Mouse (Mus musculus) pancreas, adult 10 weeks (tissue): ENCODE data around the gene Bsg. TPM values are rescaled to one million over a fixed set of nuclear protein-coding genes. Genes with fewer than 3 reads are reported as not detected.

ENCODE experiments used
- polyA plus RNA-seq: library from polyadenylated mRNA; stranded (reverse); fragments of 350-450 nt; fragmentation: Illumina TruSeq; extraction: RNeasy Lipid Tissue Mini Kit (QIAGEN cat#74804); gene quantifications from one replicate; pipeline ENCODE4 v1.2.3, GENCODE M21; 2015; ENCODE audit warnings: low read depth, low replicate concordance; ENCODE audit not compliant: insufficient read depth

Bsg gene
- 168 TPM for polyA plus RNA-seq

DNA sequence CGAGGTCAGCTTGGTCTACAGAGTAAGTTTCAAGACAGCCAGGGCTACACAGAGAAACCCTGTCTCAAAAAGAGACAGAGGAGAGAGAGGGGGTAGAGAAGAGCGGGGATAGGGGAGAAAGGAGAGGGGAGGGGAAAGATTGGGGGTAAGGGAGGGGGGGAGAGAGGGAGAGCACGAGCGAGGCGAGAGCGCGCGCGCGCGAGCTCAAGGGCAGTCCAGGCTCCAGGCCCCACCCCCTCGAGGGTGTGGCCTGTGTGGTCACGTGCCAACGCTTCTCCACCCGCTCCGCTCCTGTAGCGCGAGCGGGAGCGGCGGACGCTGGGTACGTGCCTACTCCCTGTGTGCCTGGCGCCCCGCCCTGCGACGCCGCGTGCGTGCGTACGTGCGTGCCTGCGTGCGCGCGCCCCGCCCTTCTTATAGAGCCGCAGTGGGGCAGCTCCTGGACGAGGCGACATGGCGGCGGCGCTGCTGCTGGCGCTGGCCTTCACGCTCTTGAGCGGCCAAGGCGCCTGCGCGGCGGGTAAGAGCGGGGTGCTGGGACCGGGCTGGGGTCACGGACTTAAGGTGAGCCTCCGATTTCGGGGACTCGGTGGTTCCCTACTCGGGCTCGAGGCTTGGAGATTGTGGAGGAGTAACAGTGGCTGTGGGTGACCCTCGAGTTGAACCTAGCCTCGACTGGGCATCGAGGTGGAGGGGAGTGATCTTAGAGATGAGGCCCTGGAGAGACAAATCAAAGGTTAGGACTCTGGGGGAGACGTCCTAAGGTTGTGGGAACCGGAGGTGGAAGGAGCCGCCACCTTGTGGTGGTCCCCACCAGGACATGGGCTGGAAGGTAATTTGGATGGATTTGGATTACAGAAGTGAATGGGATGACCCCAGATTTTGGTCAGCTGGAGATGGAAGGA lies at the start of gene Bsg:
Gene Bsg (plus strand): TSS at position 427 of the 905 bp plus-strand sequence.

DNA sequence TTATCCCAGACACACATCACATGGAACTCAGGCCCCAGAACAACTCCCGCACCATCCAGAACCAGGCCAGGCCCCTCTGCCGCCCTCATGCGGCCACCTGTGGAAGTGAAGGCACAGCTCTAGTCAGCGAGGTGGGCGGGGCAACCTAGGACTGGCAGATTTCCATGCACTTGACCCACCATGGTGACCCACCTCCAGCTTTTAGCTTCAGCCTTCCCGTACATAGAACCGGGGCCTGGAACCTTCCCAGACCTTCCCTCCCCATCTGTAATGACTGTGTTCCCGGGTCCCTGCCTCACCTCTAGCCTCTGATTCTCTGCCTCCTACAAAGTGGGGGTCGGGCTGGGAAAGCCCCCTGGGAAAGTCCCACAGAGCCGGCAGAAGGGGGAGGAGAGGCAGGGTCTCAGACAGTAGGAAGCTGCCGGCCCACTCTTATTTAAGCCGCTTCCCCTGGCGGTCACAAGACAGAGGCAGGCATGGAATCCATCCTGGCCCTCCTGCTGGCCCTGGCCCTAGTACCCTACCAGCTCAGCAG lies 40.1 kb upstream of the Bsg start, which contains the start of gene Madcam1:
Gene Madcam1 (plus strand): TSS at position 429 of the 535 bp plus-strand sequence.

DNA sequence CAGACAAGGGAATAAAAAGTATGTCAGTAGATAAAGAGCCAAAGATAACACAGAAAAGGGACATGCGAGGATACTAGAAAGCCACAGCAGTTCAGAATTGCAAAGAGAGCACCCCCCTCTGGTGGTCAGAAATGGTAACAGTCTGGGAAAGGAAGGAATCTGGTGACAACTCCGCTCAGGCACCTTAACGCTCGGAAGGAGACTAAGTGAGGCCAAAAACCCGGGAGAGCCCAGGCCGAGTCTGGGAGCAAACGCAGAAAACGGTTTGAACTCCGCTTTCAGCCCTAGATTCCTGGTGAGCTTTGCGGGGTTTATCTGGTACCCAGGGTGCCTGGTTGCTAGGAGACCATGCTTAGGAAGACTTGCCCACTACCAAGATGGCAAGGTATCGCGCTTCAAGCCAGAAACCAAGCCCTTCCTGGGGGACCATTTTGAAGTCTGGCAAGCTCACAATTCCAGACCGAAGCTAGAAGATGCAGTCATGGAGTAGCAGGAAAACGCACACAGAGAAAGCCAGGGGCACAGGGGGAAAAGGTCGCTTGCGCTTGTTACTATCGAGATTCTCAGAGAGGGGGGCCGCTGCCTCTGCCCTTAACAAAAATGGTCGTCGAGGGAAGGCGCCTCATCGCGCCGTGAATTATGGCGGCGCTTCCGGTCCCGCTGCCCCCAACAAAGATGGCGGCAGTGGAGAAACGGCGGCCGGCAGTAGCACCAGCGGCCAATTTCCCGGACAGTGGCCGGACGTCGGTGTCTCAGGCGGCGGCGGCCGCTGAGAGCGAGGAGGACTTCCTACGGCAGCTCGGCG lies 35.3 kb upstream of the Bsg start, which contains the start of gene Tpgs1:
Gene Tpgs1 (plus strand): TSS at position 599 of the 805 bp plus-strand sequence.

DNA sequence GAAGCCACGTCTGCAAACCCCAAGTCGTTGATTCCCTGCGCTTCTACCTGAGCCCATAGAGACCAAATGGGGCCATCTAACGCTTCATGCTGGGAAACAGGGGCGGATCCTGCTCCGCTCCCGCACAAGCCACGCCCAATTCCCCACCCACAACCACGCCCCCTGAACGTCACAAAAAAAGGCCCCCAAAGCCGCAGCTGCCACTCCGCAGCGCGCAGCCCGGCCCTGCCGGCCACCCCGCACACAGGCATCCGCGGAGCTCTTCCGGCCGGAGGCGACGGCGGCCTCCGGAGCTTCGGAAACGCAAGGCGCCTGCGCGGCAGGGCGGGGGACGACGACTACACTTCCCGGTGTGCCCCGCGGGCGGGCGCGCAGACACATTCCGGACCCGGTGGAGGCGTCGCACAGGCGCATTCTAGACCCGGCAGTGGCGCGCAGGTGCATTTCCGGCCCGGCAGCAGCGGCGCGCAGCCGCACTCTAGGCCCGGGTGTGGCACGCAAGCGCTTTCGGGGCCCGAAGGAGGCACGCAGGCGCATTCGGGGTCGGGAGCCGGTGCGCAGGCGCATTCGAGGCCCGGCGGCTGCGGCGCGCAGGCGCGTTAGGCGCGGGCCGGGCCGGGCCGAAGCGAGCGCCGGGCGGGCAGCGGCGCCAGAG lies 22.6 kb upstream of the Bsg start, which contains the start of gene Cdc34:
Gene Cdc34 (plus strand): TSS at position 605 of the 655 bp plus-strand sequence.

DNA sequence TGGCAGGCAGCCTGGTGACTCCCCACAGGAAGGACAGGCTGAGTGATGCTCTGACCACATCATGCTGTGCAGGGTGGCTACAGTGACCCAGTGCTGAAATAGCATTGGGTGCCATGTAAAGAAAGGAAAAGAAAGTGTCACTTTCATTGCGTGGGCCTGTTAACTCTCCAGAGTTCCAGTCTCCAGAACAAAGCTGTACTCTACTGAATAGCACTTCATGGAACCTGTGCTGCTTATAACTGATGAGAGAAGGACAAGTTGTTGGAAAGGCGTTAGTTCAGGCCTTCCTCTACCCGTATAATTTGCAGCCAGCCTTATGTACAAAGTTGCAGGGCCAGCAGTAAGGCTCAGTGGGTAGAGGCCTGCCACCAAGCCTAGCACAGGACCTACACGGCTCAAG lies 15.6 kb upstream of the Bsg start, which contains the start of gene Gzmm:
Gene Gzmm (plus strand): TSS at position 301 of the 400 bp plus-strand sequence.

DNA sequence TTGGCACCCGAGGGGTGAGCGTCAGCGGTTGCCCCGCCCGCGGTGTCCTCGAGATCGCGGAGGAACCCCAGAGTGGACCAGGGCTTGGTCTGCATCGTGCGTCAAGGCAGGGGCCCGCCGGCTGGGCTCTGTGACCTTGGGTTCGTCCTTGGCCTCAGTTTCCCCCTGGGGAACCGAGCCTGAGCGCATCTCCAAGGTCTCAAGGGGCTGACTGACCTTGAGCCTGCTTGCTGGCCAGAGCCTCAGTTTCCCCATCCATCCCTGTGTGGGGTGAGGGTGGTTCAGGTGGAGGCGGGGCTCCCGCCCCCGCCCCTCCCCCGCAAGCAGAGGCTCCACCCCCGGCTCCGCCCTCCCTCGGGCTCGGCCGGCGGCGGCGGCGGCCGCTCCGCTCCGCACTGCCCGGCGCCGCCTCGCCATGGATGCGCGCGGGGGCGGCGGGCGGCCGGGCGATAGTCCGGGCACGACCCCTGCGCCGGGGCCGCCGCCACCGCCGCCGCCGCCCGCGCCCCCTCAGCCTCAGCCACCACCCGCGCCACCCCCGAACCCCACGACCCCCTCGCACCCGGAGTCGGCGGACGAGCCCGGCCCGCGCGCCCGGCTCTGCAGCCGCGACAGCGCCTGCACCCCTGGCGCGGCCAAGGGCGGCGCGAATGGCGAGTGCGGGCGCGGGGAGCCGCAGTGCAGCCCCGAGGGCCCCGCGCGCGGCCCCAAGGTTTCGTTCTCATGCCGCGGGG lies 12.1 kb downstream of the Bsg start, which contains the start of gene Hcn2:
Gene Hcn2 (plus strand): TSS at position 381 of the 734 bp plus-strand sequence.

DNA sequence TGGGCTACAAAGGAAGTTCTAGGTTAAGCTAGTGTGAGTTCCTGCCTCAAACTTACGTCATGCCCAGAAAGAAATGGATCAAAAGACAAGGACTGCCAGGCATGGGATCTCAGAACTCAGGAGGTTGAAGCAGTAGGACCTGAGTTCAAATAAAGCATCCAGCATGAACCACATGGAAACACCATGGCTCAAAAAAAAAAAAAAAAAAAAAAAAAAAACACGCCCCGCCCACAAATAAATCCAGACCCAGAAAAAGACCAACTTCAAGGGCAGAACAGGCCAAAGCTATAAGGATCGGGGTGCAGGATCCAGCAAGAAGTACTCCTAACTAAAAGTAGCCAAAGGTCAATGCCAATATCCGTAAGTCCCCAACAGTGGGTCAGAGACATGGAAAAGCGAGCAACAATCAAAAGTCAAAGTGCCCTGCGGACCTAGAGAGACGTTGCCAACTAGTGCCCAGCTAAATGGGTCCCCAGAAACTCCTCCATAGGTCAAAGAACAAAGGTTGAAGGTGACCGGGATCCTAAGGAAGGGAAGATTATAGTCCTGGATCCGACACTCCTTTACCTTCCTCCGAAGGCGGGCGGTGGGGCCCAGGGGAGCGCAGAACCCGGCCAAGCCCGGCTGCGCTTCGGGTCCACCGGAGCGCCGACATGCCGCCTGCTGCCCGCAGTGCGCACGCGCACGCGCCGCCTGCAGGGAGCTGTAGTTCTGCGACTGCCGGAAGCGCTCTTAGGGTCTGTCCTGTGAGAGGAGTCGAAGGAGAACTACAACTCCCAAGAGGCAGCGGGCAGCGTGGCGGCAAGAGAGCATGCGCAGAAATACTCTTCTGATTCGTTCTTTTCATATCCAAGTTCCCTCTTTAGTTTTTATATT lies 41.8 kb downstream of the Bsg start, which contains the start of gene Polrmt:
Gene Polrmt (minus strand): TSS at position 684 of the 876 bp plus-strand sequence.

DNA sequence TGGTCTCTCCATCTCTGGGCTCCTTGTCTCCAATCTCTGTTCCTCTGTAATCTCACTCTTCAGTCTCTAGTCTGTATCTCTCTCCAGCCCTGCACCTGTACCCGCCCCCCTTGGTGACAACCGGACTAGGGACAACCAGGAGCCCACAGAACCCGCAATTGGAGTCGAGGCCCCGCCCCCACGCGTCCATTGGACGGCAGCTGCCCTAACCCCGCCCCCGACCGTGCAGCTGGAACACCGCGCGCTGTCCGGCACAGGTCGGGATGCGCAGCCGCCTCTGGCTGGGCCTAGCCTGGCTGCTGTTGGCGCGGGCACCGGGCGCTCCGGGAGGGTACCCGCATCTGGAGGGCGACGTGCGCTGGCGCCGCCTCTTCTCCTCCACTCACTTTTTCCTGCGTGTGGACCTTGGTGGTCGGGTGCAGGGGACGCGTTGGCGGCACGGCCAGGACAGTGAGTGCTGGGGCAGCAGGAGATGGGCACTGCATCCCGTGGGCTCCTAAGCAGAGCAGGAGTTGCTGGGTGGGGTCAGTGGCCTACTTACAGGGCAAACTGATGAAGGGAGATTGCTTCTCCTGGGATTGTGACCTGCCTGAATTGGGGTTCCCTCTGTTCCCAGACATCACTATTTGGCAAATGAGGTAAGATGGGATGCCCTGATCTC lies 50.7 kb downstream of the Bsg start, which contains the start of gene Fgf22:
Gene Fgf22 (plus strand): TSS at position 221 of the 661 bp plus-strand sequence.

Other genes starting within 250 kb of the Bsg start
- not detected for gene Vmn2r83, start 235.8 kb upstream of the Bsg start, polyA plus RNA-seq
- 7.3 TPM for gene Plpp2, start 170.7 kb upstream of the Bsg start, polyA plus RNA-seq
- 10.7 TPM for gene Mier2, start 149.3 kb upstream of the Bsg start, polyA plus RNA-seq
- gene Theg, start 117.2 kb upstream of the Bsg start, polyA plus RNA-seq: not detected
- gene C2cd4c, start 90.5 kb upstream of the Bsg start, polyA plus RNA-seq: 0.61 TPM
- gene Shc2, start 66.6 kb upstream of the Bsg start, polyA plus RNA-seq: 3.3 TPM
- not detected for gene Odf3l2, start 58.8 kb upstream of the Bsg start, polyA plus RNA-seq
- gene Madcam1, start 39.9 kb upstream of the Bsg start, polyA plus RNA-seq: not detected
- gene Tpgs1, start 35.1 kb upstream of the Bsg start, polyA plus RNA-seq: 4.6 TPM
- 47.7 TPM for gene Cdc34, start 22.3 kb upstream of the Bsg start, polyA plus RNA-seq
- gene Gzmm, start 15.5 kb upstream of the Bsg start, polyA plus RNA-seq: 0.74 TPM
- 0.83 TPM for gene Hcn2, start 12.1 kb downstream of the Bsg start, polyA plus RNA-seq
- gene Polrmt, start 42.1 kb downstream of the Bsg start, polyA plus RNA-seq: 29.7 TPM
- not detected for gene Fgf22, start 50.6 kb downstream of the Bsg start, polyA plus RNA-seq
- 22.3 TPM for gene Rnf126, start 62.5 kb downstream of the Bsg start, polyA plus RNA-seq
- 7.2 TPM for gene Fstl3, start 72.8 kb downstream of the Bsg start, polyA plus RNA-seq
- gene Prss57, start 86.5 kb downstream of the Bsg start, polyA plus RNA-seq: not detected
- gene Palm, start 89.1 kb downstream of the Bsg start, polyA plus RNA-seq: 13.2 TPM
- 1.3 TPM for gene Misp, start 116.5 kb downstream of the Bsg start, polyA plus RNA-seq
- gene Ptbp1, start 149.9 kb downstream of the Bsg start, polyA plus RNA-seq: 39.5 TPM
- 1.1 TPM for gene Prtn3, start 170.0 kb downstream of the Bsg start, polyA plus RNA-seq
- 2.6 TPM for gene Plppr3, start 170.1 kb downstream of the Bsg start, polyA plus RNA-seq
- not detected for gene Elane, start 181.8 kb downstream of the Bsg start, polyA plus RNA-seq
- 168 TPM for gene Cfd, start 186.4 kb downstream of the Bsg start, polyA plus RNA-seq
- 4.0 TPM for gene Med16, start 204.4 kb downstream of the Bsg start, polyA plus RNA-seq
- not detected for gene Gm26602, start 206.4 kb downstream of the Bsg start, polyA plus RNA-seq
- not detected for gene Kiss1r, start 212.5 kb downstream of the Bsg start, polyA plus RNA-seq
- gene R3hdm4, start 216.7 kb downstream of the Bsg start, polyA plus RNA-seq: 19.0 TPM
- 1.0 TPM for gene Arid3a, start 222.6 kb downstream of the Bsg start, polyA plus RNA-seq